Mouse (Mus musculus) testis, adult 2 months (tissue): Measurements from ENCODE around the gene Ntn1. TPM values are rescaled to one million over a fixed set of nuclear protein-coding genes. Genes with fewer than 3 reads are reported as not detected.

Experiments used
- H3K27ac ChIP-seq: fragments of 200-500 bp; 2 replicates; pipeline ENCODE4 v1.5.1; 2012; ENCODE audit warnings: low read depth, low read length; ENCODE audit not compliant: control insufficient read depth, insufficient read depth
- H3K27me3 ChIP-seq: fragments of 200-500 bp; 2 replicates; pipeline ENCODE4 v1.6.1; 2012; ENCODE audit warnings: mild to moderate bottlenecking, low read length, moderate library complexity; ENCODE audit not compliant: control insufficient read depth, insufficient read depth
- H3K36me3 ChIP-seq: fragments of 200-500 bp; 2 replicates; pipeline ENCODE4 v1.6.1; 2012; ENCODE audit warnings: mild to moderate bottlenecking, low read length; ENCODE audit not compliant: control insufficient read depth, insufficient read depth
- H3K4me1 ChIP-seq: fragments of 200-500 bp; 2 replicates; pipeline ENCODE4 v1.6.1; 2012; ENCODE audit warnings: low read length; ENCODE audit not compliant: control insufficient read depth, insufficient read depth
- H3K4me3 ChIP-seq: fragments of 200-500 bp; 2 replicates; pipeline ENCODE4 v1.5.1; 2012; ENCODE audit warnings: low read depth, mild to moderate bottlenecking, low read length, moderate library complexity, mixed read lengths; ENCODE audit not compliant: control insufficient read depth
- CTCF ChIP-seq: fragments of 200-500 bp; IDR thresholded peaks from 2 replicates; pipeline ENCODE4 v1.5.1; 2012; ENCODE audit warnings: low read depth, mild to moderate bottlenecking, inconsistent platforms, low read length, moderate library complexity; ENCODE audit not compliant: control insufficient read depth, insufficient read depth, insufficient replicate concordance
- POLR2A ChIP-seq: fragments of 200-500 bp; IDR thresholded peaks from 2 replicates; pipeline ENCODE4 v1.6.1; 2012; ENCODE audit warnings: low read depth, mild to moderate bottlenecking, inconsistent platforms, low read length, moderate library complexity; ENCODE audit not compliant: control insufficient read depth
- polyA plus RNA-seq: library from polyadenylated mRNA; depleted of rRNA; stranded (reverse); fragments of >200 nt; gene quantifications from 2 replicates; pipeline ENCODE4 v1.2.3, GENCODE M21; 2012; rRNA removed

The Ntn1 gene
- polyA plus RNA-seq, 1 experiment: 1.6 TPM

DNA sequence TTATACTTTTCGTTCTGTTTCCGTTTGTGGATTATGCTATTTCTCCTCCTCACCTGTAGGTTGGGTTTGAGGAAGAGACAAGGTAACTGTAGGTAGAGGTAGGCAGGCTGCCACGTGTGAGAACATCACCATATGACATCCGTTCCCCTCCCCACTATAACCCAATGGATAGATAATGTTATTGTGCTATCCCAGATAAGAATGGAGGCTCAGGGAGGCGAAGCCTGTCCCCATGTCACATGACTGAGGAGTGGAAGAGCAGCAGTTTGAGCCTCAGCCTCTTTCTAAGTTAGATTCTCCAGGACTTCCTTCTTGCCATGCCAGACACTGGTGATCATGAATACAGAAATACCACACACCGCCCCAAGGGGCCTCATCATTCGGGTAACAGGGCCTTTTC, 223.2 kb downstream of the Ntn1 start:
- Histone ChIP-seq H3K27me3 (no peaks in the 10 kb centered on the region), H3K27ac (no peak overlapping the region), H3K4me3 (no peak overlapping the region), H3K36me3 (no peaks in the 10 kb centered on the region), H3K4me1 (no peaks in the 10 kb centered on the region)
- TF ChIP-seq POLR2A: no peak
- TF ChIP-seq CTCF: no peak

DNA sequence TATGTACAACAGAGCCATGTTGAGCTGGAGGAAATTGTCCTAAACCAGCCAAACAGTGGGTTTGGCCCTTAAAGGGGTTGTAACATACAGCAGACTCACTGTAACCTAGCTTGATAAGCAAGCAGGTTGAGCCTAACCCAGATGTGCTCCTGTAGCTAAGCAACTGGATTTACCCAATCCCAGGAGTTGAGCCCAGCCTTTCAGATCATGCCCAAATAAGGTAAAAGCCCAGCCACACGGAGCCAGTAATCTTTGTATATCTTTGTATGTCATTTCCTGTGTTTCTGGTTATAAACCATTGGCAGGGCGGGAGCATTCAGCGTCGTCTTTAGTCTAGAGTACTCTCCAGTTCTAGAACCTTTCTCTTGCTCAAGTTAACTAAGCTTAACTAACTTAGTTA, 224.1 kb downstream of the Ntn1 start:
- H3K27ac ChIP-seq: no peak overlapping the region
- TF ChIP-seq POLR2A (no peak), CTCF (no peak)

DNA sequence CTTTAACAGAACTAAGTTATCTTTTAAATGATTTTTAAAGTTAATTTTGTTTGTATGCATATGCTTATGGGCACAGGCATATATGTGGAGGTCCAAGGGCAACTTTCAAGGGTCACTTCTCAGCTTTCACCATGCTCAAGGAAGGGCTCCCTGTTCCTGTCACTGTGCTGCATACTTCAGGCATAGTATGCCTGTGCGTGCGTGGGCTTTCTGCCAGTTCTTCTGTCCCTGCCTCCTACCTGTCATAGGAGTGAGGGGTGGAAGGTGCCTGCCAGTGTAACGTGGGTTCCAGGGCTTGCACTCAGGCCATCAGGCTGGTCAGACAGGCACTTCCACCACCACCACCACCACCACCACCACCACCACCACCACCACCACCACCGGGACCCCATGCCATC, 228.0 kb downstream of the Ntn1 start:
- no peaks in the 10 kb centered on the region for H3K4me1 ChIP-seq
- H3K4me3 ChIP-seq: no peak overlapping the region
- no peaks in the 10 kb centered on the region for H3K27me3 ChIP-seq
- no peaks in the 10 kb centered on the region for H3K36me3 ChIP-seq
- H3K27ac ChIP-seq: no peak overlapping the region
- TF ChIP-seq POLR2A (no peak), CTCF (no peak)

More for the DNA sequence above, 224.1 kb downstream of the Ntn1 start:
- no peaks in the 10 kb centered on the region for H3K4me1 ChIP-seq
- no peak overlapping the region for H3K4me3 ChIP-seq
- no peaks in the 10 kb centered on the region for H3K36me3 ChIP-seq
- no peaks in the 10 kb centered on the region for H3K27me3 ChIP-seq

DNA sequence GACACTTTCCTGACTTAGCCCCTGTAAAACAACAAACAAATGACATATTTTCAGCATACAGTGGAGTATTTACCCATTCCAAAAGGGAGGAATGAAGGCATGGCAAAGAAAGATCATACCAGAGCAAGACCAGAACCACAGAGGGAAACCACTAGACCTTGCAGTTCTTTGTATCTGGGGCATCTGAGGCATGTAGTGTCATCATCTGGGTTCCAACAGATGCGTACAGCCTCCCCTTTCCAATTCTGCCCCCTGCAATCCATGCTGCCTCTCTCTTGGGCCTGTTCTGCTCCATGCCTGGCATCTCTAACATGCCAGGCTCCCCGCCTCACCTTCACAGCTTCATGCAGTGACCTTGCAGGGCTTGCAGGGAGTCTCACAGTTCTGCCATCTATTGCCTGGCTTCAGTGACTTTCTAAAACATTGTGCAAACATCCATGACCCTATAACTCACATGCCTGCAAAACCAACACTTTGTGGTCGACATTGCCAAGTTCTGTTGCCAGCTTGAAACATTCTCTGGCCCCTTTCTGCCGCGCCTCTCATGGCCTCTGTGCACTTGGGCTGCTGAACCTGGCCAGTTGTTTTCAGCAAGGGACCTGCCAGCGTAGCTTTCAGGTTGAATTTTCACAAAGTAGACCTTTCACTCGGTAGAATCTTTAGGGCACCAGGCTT, 228.5 kb downstream of the Ntn1 start:
- Histone ChIP-seq H3K27me3 (no peaks in the 10 kb centered on the region), H3K4me3 (no peak overlapping the region), H3K27ac (no peak overlapping the region), H3K36me3 (no peaks in the 10 kb centered on the region), H3K4me1 (no peaks in the 10 kb centered on the region)
- TF ChIP-seq CTCF: no peak
- TF ChIP-seq POLR2A: no peak

DNA sequence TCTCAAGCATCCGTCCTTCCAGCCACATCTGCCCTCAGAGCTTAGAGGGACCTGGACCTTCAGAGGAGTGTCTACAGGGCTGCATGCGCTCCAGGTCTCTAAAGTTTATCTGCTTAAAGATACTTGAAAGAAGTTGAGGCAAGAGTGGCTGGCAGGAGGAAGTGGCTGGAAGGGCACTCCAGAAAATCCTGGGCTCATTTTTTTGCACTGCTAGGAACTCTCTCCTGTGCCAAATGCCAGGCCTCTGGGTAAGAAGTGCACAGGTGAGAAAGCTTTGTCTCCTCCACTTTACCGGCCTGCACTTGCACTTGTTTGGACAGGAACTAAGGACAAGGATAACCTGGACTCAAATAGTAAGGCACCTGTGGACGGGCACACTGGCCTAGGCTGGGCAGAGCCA, 232.2 kb downstream of the Ntn1 start:
- Histone ChIP-seq H3K4me1 (no peaks in the 10 kb centered on the region), H3K4me3 (no peak overlapping the region), H3K36me3 (no peaks in the 10 kb centered on the region), H3K27me3 (no peaks in the 10 kb centered on the region), H3K27ac (no peak overlapping the region)
- TF ChIP-seq POLR2A: no peak

DNA sequence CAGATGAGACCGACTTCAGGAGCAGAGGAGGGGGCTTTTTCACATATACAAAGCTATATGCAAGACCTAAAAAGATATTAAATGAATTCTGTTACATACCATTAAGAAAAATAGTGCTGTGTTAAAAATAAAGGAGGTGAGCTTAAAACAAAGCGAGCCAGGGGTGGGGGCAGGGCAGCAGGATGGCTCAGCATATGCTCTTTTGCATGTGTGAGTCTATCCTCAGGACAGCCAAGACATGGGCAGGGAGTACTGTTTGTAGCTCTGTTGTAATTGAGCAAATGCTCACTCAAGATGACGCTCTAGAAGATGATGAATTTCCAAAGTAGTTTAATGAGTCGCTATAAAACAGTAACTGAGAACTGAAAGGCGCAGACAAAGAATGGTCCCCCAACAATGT, 236.2 kb downstream of the Ntn1 start:
- Histone ChIP-seq H3K4me1 (no peaks in the 10 kb centered on the region), H3K27me3 (no peaks in the 10 kb centered on the region), H3K36me3 (no peaks in the 10 kb centered on the region), H3K27ac (no peak overlapping the region), H3K4me3 (no peak overlapping the region)
- TF ChIP-seq POLR2A (no peak), CTCF (no peak)

DNA sequence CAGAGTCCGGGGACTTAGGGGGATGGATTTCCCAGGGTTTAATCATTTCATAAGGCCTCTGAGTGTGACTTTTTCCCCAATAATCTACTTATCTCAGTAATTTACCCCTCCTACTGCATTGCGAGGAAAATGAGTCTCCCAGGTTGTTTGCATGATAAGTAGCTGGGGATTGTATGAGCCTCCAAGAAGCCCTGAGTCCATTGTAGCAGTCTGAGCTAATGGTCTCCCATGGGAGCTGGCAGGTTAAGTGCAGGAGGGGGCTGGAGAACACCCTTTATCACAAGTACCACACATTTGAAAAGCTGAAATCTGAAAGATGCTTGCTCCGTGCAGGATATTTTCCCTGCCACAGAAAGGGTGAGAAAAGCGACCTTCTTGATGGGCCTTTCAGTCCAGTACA, 240.8 kb downstream of the Ntn1 start:
- TF ChIP-seq CTCF (no peak), POLR2A (no peak)
- Histone ChIP-seq H3K27me3 (no peaks in the 10 kb centered on the region), H3K36me3 (no peaks in the 10 kb centered on the region), H3K4me3 (no peak overlapping the region), H3K27ac (no peak overlapping the region), H3K4me1 (no peaks in the 10 kb centered on the region)

Other genes with a start within 250 kb of the Ntn1 start
- 0.69 and 0.77 TPM in 2 replicates for gene Pik3r5, start 31.3 kb upstream of the Ntn1 start, polyA plus RNA-seq
- 5.4 and 5.8 TPM in 2 replicates for gene Pik3r6, start 102.2 kb upstream of the Ntn1 start, polyA plus RNA-seq
- gene Mfsd6l, start 155.4 kb upstream of the Ntn1 start, polyA plus RNA-seq: 7.9 and 9.2 TPM in 2 replicates
- 79.1 and 87.0 TPM in 2 replicates for gene Ccdc42, start 186.2 kb upstream of the Ntn1 start, polyA plus RNA-seq